Mouse (Mus musculus): ENCODE results near the gene Plekha5.

- no peak for TF ChIP-seq POLR2A (IDR thresholded peaks at IDR 0.05; ENCODE audit: low read depth, low read length)
- TF ChIP-seq CTCF (IDR thresholded peaks at IDR 0.05; ENCODE audit: extremely low read depth, insufficient read length, insufficient replicate concordance, low read depth, low read length), result no peak
These were observed 173.8 kb downstream of the Plekha5 start for GRCm38 (mm10) chr6:140597381-140598329.
